Mouse (Mus musculus): Measurements from ENCODE around the gene Sc5d.

The Sc5d gene

GRCm38 (mm10) chr9:42264145-42264544 lies at the start of gene Sc5d:
TSS of gene Sc5d (minus strand) at chr9:42264256.
- peak; percentile 66 for DNase-seq (ENCODE audit: low read depth)

- no peak for DNase-seq (ENCODE audit: low read depth)
These were observed 47.3 kb upstream of the Sc5d start for GRCm38 (mm10) chr9:42311311-42311710.

GRCm38 (mm10) chr9:42303894-42304293 lies 39.8 kb upstream of the Sc5d start:
- no peak for DNase-seq (ENCODE audit: low read depth)

GRCm38 (mm10) chr9:42301082-42301633 lies 37.1 kb upstream of the Sc5d start:
- no peak for DNase-seq (ENCODE audit: low read depth)

GRCm38 (mm10) chr9:42296297-42296922 lies 32.4 kb upstream of the Sc5d start:
- no peak for DNase-seq (ENCODE audit: low read depth)

- no peak for DNase-seq (ENCODE audit: low read depth)
These were observed 30.1 kb upstream of the Sc5d start for GRCm38 (mm10) chr9:42294131-42294530.

GRCm38 (mm10) chr9:42293596-42293995 lies 29.5 kb upstream of the Sc5d start:
- DNase-seq (ENCODE audit: low read depth), result no peak

- no peak for DNase-seq (ENCODE audit: low read depth)
These were observed 29.0 kb upstream of the Sc5d start for GRCm38 (mm10) chr9:42293051-42293450.

- DNase-seq (ENCODE audit: low read depth), result no peak
These were observed 15.6 kb upstream of the Sc5d start for GRCm38 (mm10) chr9:42279676-42280075.

GRCm38 (mm10) chr9:42278046-42278445 lies 14.0 kb upstream of the Sc5d start:
- DNase-seq (ENCODE audit: low read depth), result no peak

GRCm38 (mm10) chr9:42277606-42278005 lies 13.6 kb upstream of the Sc5d start:
- DNase-seq (ENCODE audit: low read depth), result no peak

GRCm38 (mm10) chr9:42277162-42277561 lies 13.1 kb upstream of the Sc5d start:
- no peak for DNase-seq (ENCODE audit: low read depth)

- DNase-seq (ENCODE audit: low read depth), result no peak
These were observed 11.7 kb upstream of the Sc5d start for GRCm38 (mm10) chr9:42275761-42276145.

- no peak for DNase-seq (ENCODE audit: low read depth)
These were observed 11.1 kb upstream of the Sc5d start for GRCm38 (mm10) chr9:42275027-42275760.

- DNase-seq (ENCODE audit: low read depth), result no peak
These were observed 9.7 kb upstream of the Sc5d start for GRCm38 (mm10) chr9:42273682-42274296.

GRCm38 (mm10) chr9:42273174-42273573 lies 9.1 kb upstream of the Sc5d start:
- DNase-seq (ENCODE audit: low read depth), result no peak

- DNase-seq (ENCODE audit: low read depth), result no peak
These were observed 8.6 kb upstream of the Sc5d start for GRCm38 (mm10) chr9:42272690-42273089.

- DNase-seq (ENCODE audit: low read depth), result no peak
These were observed 7.4 kb upstream of the Sc5d start for GRCm38 (mm10) chr9:42271456-42271855.

- no peak for DNase-seq (ENCODE audit: low read depth)
These were observed 6.6 kb upstream of the Sc5d start for GRCm38 (mm10) chr9:42270617-42271016.

- no peak for DNase-seq (ENCODE audit: low read depth)
These were observed 6.0 kb upstream of the Sc5d start for GRCm38 (mm10) chr9:42270081-42270480.

- no peak for DNase-seq (ENCODE audit: low read depth)
These were observed 4.3 kb upstream of the Sc5d start for GRCm38 (mm10) chr9:42268371-42268770.

GRCm38 (mm10) chr9:42265309-42265708 lies 1.3 kb upstream of the Sc5d start:
- DNase-seq (ENCODE audit: low read depth), result no peak

GRCm38 (mm10) chr9:42263709-42264111 lies 346 bp downstream of the Sc5d start:
- no peak for DNase-seq (ENCODE audit: low read depth)

Measured in c-Kit-positive CD71-negative TER-119-negative erythroid progenitor cells, embryonic 14.5 days (primary cell).